Mouse (Mus musculus): Measurements from ENCODE around the gene Ntn5. TPM values are rescaled to one million over a fixed set of nuclear protein-coding genes. Genes with fewer than 3 reads are reported as not detected.

Ntn5 gene
- polyA plus RNA-seq, 1 experiment from 2014 or later, result 0.30 TPM

GRCm38 (mm10) chr7:45733477-45733876, 49.7 kb downstream of the Ntn5 start:
- no peaks in the 10 kb centered on the region for H3K4me1 ChIP-seq (ENCODE audit: control insufficient read depth, insufficient read depth, low read length)
- H3K27ac ChIP-seq (replicated peaks; ENCODE audit: low read depth, low read length), result no peak overlapping the region
- H3K4me2 ChIP-seq (ENCODE audit: low read length), result no peak overlapping the region
- no peak overlapping the region for H3K4me3 ChIP-seq (replicated peaks; ENCODE audit: low read depth, low read length)
- ATAC-seq (ENCODE audit: low FRiP score, low TSS enrichment) (no peak), DNase-seq (no peak)
- WGBS, result 88% methylated on average over 5 of the region's 5 CpGs
- H3K36me3 ChIP-seq (ENCODE audit: control insufficient read depth, insufficient read depth, low read length), result 0 out of 2 replicates have a peak, but pooled peaks cover 9% of the 10 kb centered on the region
- H3K9ac ChIP-seq (replicated peaks; ENCODE audit: low read length), result no peak overlapping the region
- no peaks in the 10 kb centered on the region for H3K27me3 ChIP-seq (ENCODE audit: control insufficient read depth, insufficient read depth, low read length)
- H3K9me3 ChIP-seq (ENCODE audit: control insufficient read depth, low read length), result no peaks in the 10 kb centered on the region

DNA sequence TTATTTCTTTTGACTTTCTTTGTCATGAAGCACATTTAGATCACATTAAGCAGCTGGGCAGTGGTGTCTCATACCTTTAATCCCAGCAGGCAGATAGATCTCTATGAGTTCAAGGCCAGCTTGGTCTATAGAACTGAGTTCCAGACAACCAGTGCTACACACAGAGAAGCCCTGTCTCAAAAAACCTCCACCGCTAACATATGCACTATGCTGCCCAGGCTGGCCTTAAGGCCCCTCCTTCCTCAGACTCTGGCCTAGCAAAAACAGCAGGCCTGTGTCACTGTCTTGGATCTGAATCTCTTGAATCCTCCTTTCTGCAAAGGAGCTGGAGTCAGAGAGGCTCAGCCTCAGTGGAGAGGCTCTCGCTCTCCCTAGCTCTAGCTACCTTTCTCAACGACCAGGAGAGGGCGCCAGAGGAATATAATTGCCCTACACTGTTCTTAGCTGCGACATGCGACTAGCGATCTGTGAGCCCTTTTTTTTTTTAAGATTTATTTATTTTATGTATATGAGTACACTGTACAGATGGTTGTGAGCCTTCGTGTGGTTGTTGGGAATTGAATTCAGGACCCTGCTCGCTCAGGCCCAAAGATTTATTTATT, 55.4 kb downstream of the Ntn5 start:
- Histone ChIP-seq H3K27me3 (ENCODE audit: control insufficient read depth, insufficient read depth, low read length) (no peaks in the 10 kb centered on the region), H3K4me3 (replicated peaks; ENCODE audit: low read depth, low read length) (no peak overlapping the region), H3K4me2 (ENCODE audit: low read length) (no peak overlapping the region), H3K27ac (replicated peaks; ENCODE audit: low read depth, low read length) (no peak overlapping the region), H3K9me3 (ENCODE audit: control insufficient read depth, low read length) (no peaks in the 10 kb centered on the region), H3K36me3 (ENCODE audit: control insufficient read depth, insufficient read depth, low read length) (no peaks in the 10 kb centered on the region), H3K4me1 (ENCODE audit: control insufficient read depth, insufficient read depth, low read length) (no peaks in the 10 kb centered on the region), H3K9ac (replicated peaks; ENCODE audit: low read length) (no peak overlapping the region)
- 8% methylated on average over 9 of the region's 9 CpGs for WGBS
- ATAC-seq (ENCODE audit: low FRiP score, low TSS enrichment) (peak; percentile 80; the same call in 1 of the 2 replicates), DNase-seq (peak; percentile 95)

DNA sequence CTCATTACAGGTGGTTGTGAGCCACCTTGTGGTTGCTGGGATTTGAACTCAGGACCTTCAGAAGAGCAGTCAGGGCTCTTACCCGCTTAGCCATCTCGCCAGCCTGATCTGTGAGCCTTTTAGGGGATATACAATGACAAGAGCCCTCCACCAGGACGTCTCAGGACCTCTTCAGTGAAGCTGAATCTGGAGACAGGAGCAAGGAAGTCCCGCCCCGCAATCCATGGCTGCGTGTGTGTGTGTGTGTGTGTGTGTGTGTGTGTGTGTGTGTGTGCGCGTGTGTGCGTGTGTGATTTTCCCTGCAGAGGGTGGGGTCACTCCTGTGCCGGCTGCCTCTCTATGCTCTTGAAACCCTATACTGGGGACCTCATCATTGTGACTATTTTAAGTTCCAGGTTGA, 56.0 kb downstream of the Ntn5 start:
- Histone ChIP-seq H3K4me1 (ENCODE audit: control insufficient read depth, insufficient read depth, low read length) (no peaks in the 10 kb centered on the region), H3K36me3 (ENCODE audit: control insufficient read depth, insufficient read depth, low read length) (no peaks in the 10 kb centered on the region), H3K27me3 (ENCODE audit: control insufficient read depth, insufficient read depth, low read length) (no peaks in the 10 kb centered on the region), H3K4me2 (ENCODE audit: low read length) (no peak overlapping the region), H3K4me3 (replicated peaks; ENCODE audit: low read depth, low read length) (no peak overlapping the region), H3K9me3 (ENCODE audit: control insufficient read depth, low read length) (no peaks in the 10 kb centered on the region), H3K27ac (replicated peaks; ENCODE audit: low read depth, low read length) (no peak overlapping the region), H3K9ac (replicated peaks; ENCODE audit: low read length) (no peak overlapping the region)
- 67% methylated on average over 10 of the region's 10 CpGs for WGBS
- ATAC-seq (ENCODE audit: low FRiP score, low TSS enrichment), result no peak
- DNase-seq, result no peak

- Histone ChIP-seq H3K27me3 (ENCODE audit: control insufficient read depth, insufficient read depth, low read length) (no peaks in the 10 kb centered on the region), H3K36me3 (ENCODE audit: control insufficient read depth, insufficient read depth, low read length) (no peaks in the 10 kb centered on the region), H3K9me3 (ENCODE audit: control insufficient read depth, low read length) (no peaks in the 10 kb centered on the region), H3K9ac (replicated peaks; ENCODE audit: low read length) (no peak overlapping the region), H3K27ac (replicated peaks; ENCODE audit: low read depth, low read length) (no peak overlapping the region), H3K4me2 (ENCODE audit: low read length) (no peak overlapping the region), H3K4me1 (ENCODE audit: control insufficient read depth, insufficient read depth, low read length) (no peaks in the 10 kb centered on the region), H3K4me3 (replicated peaks; ENCODE audit: low read depth, low read length) (no peak overlapping the region)
- ATAC-seq (ENCODE audit: low FRiP score, low TSS enrichment), result no peak
- 89% methylated on average over 12 of the region's 12 CpGs for WGBS
- no peak for DNase-seq
Measured at GRCm38 (mm10) chr7:45741308-45741707, 57.5 kb downstream of the Ntn5 start.

DNA sequence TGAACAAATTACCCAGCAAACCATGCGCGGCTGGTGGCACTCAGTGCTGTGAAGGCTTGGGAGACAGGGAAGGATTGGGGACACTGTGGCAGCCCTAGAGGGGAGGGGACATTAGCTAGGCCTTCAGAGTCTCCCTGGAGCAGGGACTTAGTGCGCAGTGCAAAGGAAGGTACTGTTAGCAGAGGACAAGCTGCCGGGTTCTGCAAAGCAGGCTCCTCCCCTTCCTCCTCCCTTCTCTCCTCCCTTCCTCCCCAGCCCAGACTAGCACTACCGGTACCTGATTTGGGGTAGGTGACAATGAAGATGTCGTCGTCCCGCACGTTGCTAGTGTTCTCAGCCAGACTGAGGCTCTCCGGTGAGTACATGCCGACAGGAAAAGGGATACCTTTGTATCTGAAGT, 58.0 kb downstream of the Ntn5 start:
- DNase-seq (no peak), ATAC-seq (ENCODE audit: low FRiP score, low TSS enrichment) (no peak)
- H3K9ac ChIP-seq (replicated peaks; ENCODE audit: low read length), result no peak overlapping the region
- H3K4me1 ChIP-seq (ENCODE audit: control insufficient read depth, insufficient read depth, low read length), result no peaks in the 10 kb centered on the region
- no peaks in the 10 kb centered on the region for H3K9me3 ChIP-seq (ENCODE audit: control insufficient read depth, low read length)
- no peaks in the 10 kb centered on the region for H3K27me3 ChIP-seq (ENCODE audit: control insufficient read depth, insufficient read depth, low read length)
- no peak overlapping the region for H3K27ac ChIP-seq (replicated peaks; ENCODE audit: low read depth, low read length)
- H3K36me3 ChIP-seq (ENCODE audit: control insufficient read depth, insufficient read depth, low read length), result no peaks in the 10 kb centered on the region
- 37% methylated on average over 11 of the region's 11 CpGs for WGBS
- H3K4me2 ChIP-seq (ENCODE audit: low read length), result no peak overlapping the region
- no peak overlapping the region for H3K4me3 ChIP-seq (replicated peaks; ENCODE audit: low read depth, low read length)

DNA sequence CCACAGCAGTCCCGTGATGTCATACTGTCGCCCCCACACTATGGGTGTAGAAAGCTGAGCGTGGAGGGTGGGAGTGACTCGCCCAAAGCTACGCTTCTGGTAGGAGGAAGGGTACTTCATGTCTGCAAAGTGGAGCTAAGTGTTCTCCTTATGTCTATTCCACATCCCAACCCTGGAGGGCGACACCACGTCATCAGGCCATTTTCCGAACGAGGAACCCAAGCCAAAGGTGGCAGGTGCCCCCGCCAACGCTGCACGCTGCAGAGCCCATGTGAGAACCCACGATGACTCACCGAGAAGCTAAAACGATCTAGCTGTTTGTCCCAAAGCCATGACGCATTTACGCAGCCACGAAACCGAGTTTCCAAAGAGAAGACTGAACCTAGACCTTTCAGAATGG, 58.5 kb downstream of the Ntn5 start:
- H3K27ac ChIP-seq (replicated peaks; ENCODE audit: low read depth, low read length), result no peak overlapping the region
- peak; percentile 31 for DNase-seq
- no peaks in the 10 kb centered on the region for H3K36me3 ChIP-seq (ENCODE audit: control insufficient read depth, insufficient read depth, low read length)
- no peaks in the 10 kb centered on the region for H3K9me3 ChIP-seq (ENCODE audit: control insufficient read depth, low read length)
- no peak overlapping the region for H3K9ac ChIP-seq (replicated peaks; ENCODE audit: low read length)
- 33% methylated on average over 19 of the region's 19 CpGs for WGBS
- no peaks in the 10 kb centered on the region for H3K4me1 ChIP-seq (ENCODE audit: control insufficient read depth, insufficient read depth, low read length)
- no peak overlapping the region for H3K4me2 ChIP-seq (ENCODE audit: low read length)
- no peaks in the 10 kb centered on the region for H3K27me3 ChIP-seq (ENCODE audit: control insufficient read depth, insufficient read depth, low read length)
- H3K4me3 ChIP-seq (replicated peaks; ENCODE audit: low read depth, low read length), result no peak overlapping the region
- no peak for ATAC-seq (ENCODE audit: low FRiP score, low TSS enrichment)

Other genes starting within 250 kb of the Ntn5 start
- 15.5 TPM in 2 replicates for gene Gys1, start 249.2 kb upstream of the Ntn5 start, polyA plus RNA-seq (2014; fragmentation: Nextera tagmentation; extraction: Ambion mirVana)
- gene Ruvbl2, start 245.9 kb upstream of the Ntn5 start, polyA plus RNA-seq (2014; fragmentation: Nextera tagmentation; extraction: Ambion mirVana), result 110 and 114 TPM in 2 replicates
- 5,898 and 6,785 TPM in 2 replicates for gene Ftl1, start 224.1 kb upstream of the Ntn5 start, polyA plus RNA-seq (2014; fragmentation: Nextera tagmentation; extraction: Ambion mirVana)
- 107 and 182 TPM in 2 replicates for gene Bax, start 217.1 kb upstream of the Ntn5 start, polyA plus RNA-seq (2014; fragmentation: Nextera tagmentation; extraction: Ambion mirVana)
- 0.13 and 0.32 TPM in 2 replicates for gene Tulp2, start 202.1 kb upstream of the Ntn5 start, polyA plus RNA-seq (2014; fragmentation: Nextera tagmentation; extraction: Ambion mirVana)
- not detected in 2 replicates for gene Gm45808, start 197.2 kb upstream of the Ntn5 start, polyA plus RNA-seq (2014; fragmentation: Nextera tagmentation; extraction: Ambion mirVana)
- gene Dhdh, start 195.2 kb upstream of the Ntn5 start, polyA plus RNA-seq (2014; fragmentation: Nextera tagmentation; extraction: Ambion mirVana), result 3.1 and 3.2 TPM in 2 replicates
- gene Nucb1, start 173.6 kb upstream of the Ntn5 start, polyA plus RNA-seq (2014; fragmentation: Nextera tagmentation; extraction: Ambion mirVana), result 86.5 and 89.5 TPM in 2 replicates
- gene Ppp1r15a, start 157.8 kb upstream of the Ntn5 start, polyA plus RNA-seq (2014; fragmentation: Nextera tagmentation; extraction: Ambion mirVana), result 9.5 and 10.2 TPM in 2 replicates
- 0.53 and 0.77 TPM in 2 replicates for gene Plekha4, start 157.7 kb upstream of the Ntn5 start, polyA plus RNA-seq (2014; fragmentation: Nextera tagmentation; extraction: Ambion mirVana)
- not detected in 2 replicates for gene Hsd17b14, start 129.1 kb upstream of the Ntn5 start, polyA plus RNA-seq (2014; fragmentation: Nextera tagmentation; extraction: Ambion mirVana)
- 14.9 and 16.9 TPM in 2 replicates for gene Bcat2, start 113.9 kb upstream of the Ntn5 start, polyA plus RNA-seq (2014; fragmentation: Nextera tagmentation; extraction: Ambion mirVana)
- not detected in 2 replicates for gene Fgf21, start 68.5 kb upstream of the Ntn5 start, polyA plus RNA-seq (2014; fragmentation: Nextera tagmentation; extraction: Ambion mirVana)
- gene Fut1, start 66.7 kb upstream of the Ntn5 start, polyA plus RNA-seq (2014; fragmentation: Nextera tagmentation; extraction: Ambion mirVana), result not detected in 2 replicates
- gene Izumo1, start 62.2 kb upstream of the Ntn5 start, polyA plus RNA-seq (2014; fragmentation: Nextera tagmentation; extraction: Ambion mirVana), result not detected in 2 replicates
- 12.3 and 14.9 TPM in 2 replicates for gene Rasip1, start 56.5 kb upstream of the Ntn5 start, polyA plus RNA-seq (2014; fragmentation: Nextera tagmentation; extraction: Ambion mirVana)
- 3.0 and 4.3 TPM in 2 replicates for gene Mamstr, start 44.0 kb upstream of the Ntn5 start, polyA plus RNA-seq (2014; fragmentation: Nextera tagmentation; extraction: Ambion mirVana)
- 0.11 and 0.12 TPM in 2 replicates for gene Fut2, start 17.6 kb upstream of the Ntn5 start, polyA plus RNA-seq (2014; fragmentation: Nextera tagmentation; extraction: Ambion mirVana)
- 0.21 TPM in 1 of 2 replicates, not detected in the other for gene Sec1, start 10.4 kb downstream of the Ntn5 start, polyA plus RNA-seq (2014; fragmentation: Nextera tagmentation; extraction: Ambion mirVana)
- gene Car11, start 15.8 kb downstream of the Ntn5 start, polyA plus RNA-seq (2014; fragmentation: Nextera tagmentation; extraction: Ambion mirVana), result 28.1 and 49.1 TPM in 2 replicates
- gene Dbp, start 21.1 kb downstream of the Ntn5 start, polyA plus RNA-seq (2014; fragmentation: Nextera tagmentation; extraction: Ambion mirVana), result 1.9 and 4.3 TPM in 2 replicates
- gene Rpl18, start 31.4 kb downstream of the Ntn5 start, polyA plus RNA-seq (2014; fragmentation: Nextera tagmentation; extraction: Ambion mirVana), result 631 and 710 TPM in 2 replicates
- 17.2 and 19.2 TPM in 2 replicates for gene Sphk2, start 34.0 kb downstream of the Ntn5 start, polyA plus RNA-seq (2014; fragmentation: Nextera tagmentation; extraction: Ambion mirVana)
- gene Fam83e, start 37.2 kb downstream of the Ntn5 start, polyA plus RNA-seq (2014; fragmentation: Nextera tagmentation; extraction: Ambion mirVana), result 0.46 and 0.90 TPM in 2 replicates
- gene Spaca4, start 41.8 kb downstream of the Ntn5 start, polyA plus RNA-seq (2014; fragmentation: Nextera tagmentation; extraction: Ambion mirVana), result not detected in 2 replicates
- 25.2 and 30.2 TPM in 2 replicates for gene Lmtk3, start 99.7 kb downstream of the Ntn5 start, polyA plus RNA-seq (2014; fragmentation: Nextera tagmentation; extraction: Ambion mirVana)
- 5.2 and 8.5 TPM in 2 replicates for gene Sult2b1, start 100.6 kb downstream of the Ntn5 start, polyA plus RNA-seq (2014; fragmentation: Nextera tagmentation; extraction: Ambion mirVana)
- 281 and 288 TPM in 2 replicates for gene Cyth2, start 130.6 kb downstream of the Ntn5 start, polyA plus RNA-seq (2014; fragmentation: Nextera tagmentation; extraction: Ambion mirVana)
- gene Kcnj14, start 140.8 kb downstream of the Ntn5 start, polyA plus RNA-seq (2014; fragmentation: Nextera tagmentation; extraction: Ambion mirVana), result 0.63 and 0.88 TPM in 2 replicates
- gene Grwd1, start 146.9 kb downstream of the Ntn5 start, polyA plus RNA-seq (2014; fragmentation: Nextera tagmentation; extraction: Ambion mirVana), result 37.2 and 37.4 TPM in 2 replicates
- 99.1 and 126 TPM in 2 replicates for gene Kdelr1, start 188.8 kb downstream of the Ntn5 start, polyA plus RNA-seq (2014; fragmentation: Nextera tagmentation; extraction: Ambion mirVana)
- gene Grin2d, start 194.4 kb downstream of the Ntn5 start, polyA plus RNA-seq (2014; fragmentation: Nextera tagmentation; extraction: Ambion mirVana), result 2.3 and 4.4 TPM in 2 replicates
- not detected in 2 replicates for gene Syngr4, start 212.7 kb downstream of the Ntn5 start, polyA plus RNA-seq (2014; fragmentation: Nextera tagmentation; extraction: Ambion mirVana)
- gene Tmem143, start 212.9 kb downstream of the Ntn5 start, polyA plus RNA-seq (2014; fragmentation: Nextera tagmentation; extraction: Ambion mirVana), result 5.1 and 7.5 TPM in 2 replicates
- 5.2 and 32.1 TPM in 2 replicates for gene Emp3, start 237.4 kb downstream of the Ntn5 start, polyA plus RNA-seq (2014; fragmentation: Nextera tagmentation; extraction: Ambion mirVana)
- gene Ccdc114, start 240.1 kb downstream of the Ntn5 start, polyA plus RNA-seq (2014; fragmentation: Nextera tagmentation; extraction: Ambion mirVana), result 2.6 and 3.1 TPM in 2 replicates